Mouse (Mus musculus) brain, embryonic 14.5 days (tissue): ENCODE measurements at regions not wholly inside any gene's neighbourhood (a gene's known extent, or its start where the extent isn't known, plus 50 kb on each side); places are given as distances from the start of the nearest gene placed in this dataset.

Experiments
- DNase-seq: peaks from one replicate; pipeline ENCODE4 v3.0.0-alpha.2; 2011; ENCODE audit warnings: low read depth
- CTCF ChIP-seq: fragments of 200-500 bp; IDR thresholded peaks from 2 replicates; pipeline ENCODE4 v1.5.1; 2012; ENCODE audit warnings: inconsistent platforms, mild to moderate bottlenecking, moderate library complexity, borderline replicate concordance; ENCODE audit not compliant: insufficient read depth, insufficient read length; ENCODE audit errors: extremely low read depth
- POLR2A ChIP-seq: fragments of 200-500 bp; IDR thresholded peaks from 2 replicates; pipeline ENCODE4 v1.6.1; 2012; ENCODE audit warnings: mild to moderate bottlenecking, inconsistent platforms, borderline replicate concordance; ENCODE audit not compliant: poor library complexity, insufficient read depth, insufficient read length, severe bottlenecking; ENCODE audit errors: extremely low read depth

- TF ChIP-seq CTCF, result no peak
- TF ChIP-seq POLR2A, result no peak
- peak; percentile 54 for DNase-seq
Observed at GRCm38 (mm10) chr12:109539046-109539445, 61.1 kb downstream of the Rtl1 start.

DNA sequence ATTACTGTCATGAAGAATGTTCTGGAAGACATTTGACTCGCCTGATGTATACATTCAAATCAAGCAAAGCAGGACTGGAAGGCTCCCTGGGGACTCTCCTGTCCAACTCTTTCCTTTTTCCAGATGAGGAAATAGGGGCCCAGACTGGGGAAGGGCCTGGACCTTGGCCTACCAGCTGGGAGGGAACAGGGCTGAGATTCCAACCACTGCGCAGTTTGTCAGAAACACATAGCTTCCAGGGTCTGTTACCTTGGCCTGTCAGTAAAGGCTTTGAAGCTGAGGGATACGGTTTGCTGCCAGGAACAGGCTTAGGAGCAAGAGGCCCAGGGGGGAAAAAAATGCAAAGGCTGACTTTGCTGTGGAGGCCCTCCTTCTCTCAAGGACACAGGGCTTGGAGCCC lies 61.5 kb downstream of the Rtl1 start:
- TF ChIP-seq CTCF (no peak), POLR2A (no peak)
- no peak for DNase-seq

- DNase-seq, result no peak
- no peak for TF ChIP-seq CTCF
- TF ChIP-seq POLR2A, result no peak
Observed at GRCm38 (mm10) chr12:109536536-109536935, 63.6 kb downstream of the Rtl1 start.

GRCm38 (mm10) chr12:109532392-109532791 lies 67.7 kb downstream of the Rtl1 start:
- TF ChIP-seq POLR2A (no peak), CTCF (no peak)
- DNase-seq, result no peak

DNA sequence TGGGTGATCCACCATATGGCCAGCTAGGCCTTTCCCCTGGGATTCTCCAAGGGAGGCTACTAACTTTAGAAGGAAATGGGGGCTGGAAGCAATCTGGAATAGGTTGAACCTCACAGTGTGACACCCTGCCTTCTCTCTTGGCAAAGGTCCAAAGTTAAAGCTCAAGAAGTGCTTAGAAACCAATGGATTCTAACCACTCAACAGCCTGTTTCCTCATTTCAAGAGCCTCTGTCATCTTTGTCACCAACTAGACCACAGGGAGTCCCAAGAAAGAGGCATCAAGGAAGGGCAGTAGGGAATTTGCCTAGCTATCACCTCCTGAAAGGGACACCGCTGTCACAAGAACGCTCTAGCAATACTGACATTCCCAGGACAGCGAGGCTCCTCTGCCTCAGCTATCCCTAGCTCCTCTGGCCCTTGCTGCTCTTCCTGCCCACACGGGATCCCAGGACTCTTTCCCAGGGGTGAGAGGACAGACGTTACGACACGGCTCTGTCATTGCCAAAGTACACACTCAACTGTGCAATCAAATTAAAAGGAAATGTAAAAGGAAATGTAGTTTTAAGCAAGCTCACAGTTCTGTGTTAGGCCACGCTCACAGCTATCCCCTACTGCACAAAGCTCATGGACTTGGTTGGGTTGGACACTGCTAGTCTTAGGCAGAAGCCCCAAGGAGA lies 68.6 kb downstream of the Rtl1 start:
- TF ChIP-seq POLR2A (no peak), CTCF (no peak)
- DNase-seq, result no peak

DNA sequence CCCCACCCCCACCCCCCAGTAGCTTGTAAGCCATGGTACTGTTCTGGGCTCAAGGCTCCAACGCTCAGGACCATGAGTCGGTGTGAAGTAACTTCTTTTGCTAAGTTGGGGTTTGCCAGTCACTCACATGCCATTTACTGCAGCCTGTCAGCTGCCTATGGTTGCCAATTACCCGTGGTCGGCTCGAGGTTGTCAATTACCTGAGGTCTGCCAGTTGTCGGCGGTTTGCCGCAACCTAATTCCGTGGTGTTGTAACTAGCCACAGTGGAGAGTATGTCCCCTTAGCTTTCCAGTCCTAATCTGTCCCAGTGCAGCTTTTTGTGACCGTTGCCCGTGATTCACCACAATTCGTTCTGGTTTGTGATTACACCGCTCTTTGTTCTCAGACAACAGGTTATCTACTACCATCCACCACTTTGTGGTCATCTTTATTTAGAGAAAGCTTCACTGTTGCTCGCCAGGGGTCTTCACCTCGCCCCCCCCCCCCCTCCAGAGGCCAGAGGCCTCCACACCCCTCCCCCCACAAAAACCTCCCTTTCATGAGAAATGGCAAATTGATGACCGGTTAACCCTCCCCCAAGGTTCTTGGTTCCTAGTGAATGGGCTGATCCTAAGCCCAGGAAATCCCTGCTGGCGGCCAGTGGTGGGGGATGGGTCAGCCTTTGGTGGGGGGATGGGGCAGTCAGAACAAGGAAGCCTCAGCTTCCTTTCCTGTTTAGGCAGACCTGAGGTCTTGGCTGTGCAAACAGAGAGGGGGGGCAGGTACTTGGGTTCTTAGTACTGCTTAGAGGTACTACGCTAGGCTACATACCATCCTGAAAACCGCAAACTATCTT lies 69.7 kb downstream of the Rtl1 start:
- DNase-seq, result no peak
- TF ChIP-seq CTCF (no peak), POLR2A (no peak)

GRCm38 (mm10) chr12:109529501-109529900 lies 70.6 kb downstream of the Rtl1 start:
- DNase-seq, result no peak
- no peak for TF ChIP-seq CTCF
- no peak for TF ChIP-seq POLR2A

GRCm38 (mm10) chr12:109528966-109529365 lies 71.2 kb downstream of the Rtl1 start:
- TF ChIP-seq POLR2A (no peak), CTCF (no peak)
- no peak for DNase-seq

- peak; percentile 27 for DNase-seq
- TF ChIP-seq POLR2A (no peak), CTCF (no peak)
Observed at GRCm38 (mm10) chr12:109528263-109528545, 71.9 kb downstream of the Rtl1 start.

- DNase-seq, result peak; percentile 50
- TF ChIP-seq POLR2A, result no peak
Observed at GRCm38 (mm10) chr12:109527414-109528262, 72.5 kb downstream of the Rtl1 start.

DNA sequence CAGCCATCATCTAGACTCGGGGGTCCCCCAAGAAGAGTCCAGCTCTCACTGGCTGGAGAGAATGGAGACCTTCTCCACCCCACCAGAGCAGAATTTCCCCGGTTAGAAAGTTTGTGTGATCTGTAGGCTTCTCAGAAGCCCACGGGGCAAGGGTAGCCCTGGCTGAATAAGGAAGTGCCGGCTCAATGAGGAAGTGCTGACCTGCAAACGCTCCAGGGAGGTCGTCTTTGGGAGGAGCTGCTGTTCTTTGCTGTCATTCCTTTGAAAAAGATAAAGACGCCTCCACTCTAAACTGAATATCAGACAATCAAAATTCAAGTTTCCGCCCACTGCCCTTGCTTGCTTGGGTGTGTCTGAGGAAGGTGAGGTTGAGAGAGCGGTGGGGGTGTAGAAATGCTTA lies 73.0 kb downstream of the Dlk1 start:
- no peak for DNase-seq
- TF ChIP-seq CTCF (no peak), POLR2A (no peak)
